Mouse (Mus musculus) megakaryocyte, adult 5-6 weeks (primary cell): ENCODE results near the gene Efhb. TPM values are rescaled to one million over a fixed set of nuclear protein-coding genes. Genes with fewer than 3 reads are reported as not detected.
A peak's percentile ranks its signal among the peaks of the same experiment; 100 is the strongest.

ENCODE experiments used
- ATAC-seq: 2 replicates; pipeline ENCODE4 v1.8.0; 2016; ENCODE audit warnings: mild to moderate bottlenecking, inconsistent platforms; ENCODE audit not compliant: poor library complexity, severe bottlenecking
- total RNA-seq, 2 experiments: library from RNA; stranded (forward) in 1 of 2; stranded (reverse) in 1 of 2; fragments of 153-499, 151-499 nt in 1 of 2; fragments of 221-1000, 200-1000 nt in 1 of 2; gene quantifications; 2 replicates each; pipeline versions ENCODE4 v1.2.3 to v1.2.4; 2015 to 2017

Efhb gene
- total RNA-seq (2015) = not detected in 2 replicates
- 0.15 TPM in 1 of 2 replicates, not detected in the other for total RNA-seq (2017)

GRCm38 (mm10) chr17:53462603-53463495 is at the start of gene Efhb:
Gene Efhb (minus strand): TSS chr17:53463321.
- ATAC-seq = peak; percentile 95

- ATAC-seq = 0 out of 2 replicates have a peak, but pooled peaks have one; percentile 49
These were observed 49.3 kb upstream of the Efhb start for GRCm38 (mm10) chr17:53512311-53512951.

- ATAC-seq = no peak
These were observed 39.8 kb upstream of the Efhb start for GRCm38 (mm10) chr17:53502966-53503365.

GRCm38 (mm10) chr17:53489007-53489378 is 25.9 kb upstream of the Efhb start:
- ATAC-seq = no peak

GRCm38 (mm10) chr17:53488291-53489006 is 25.3 kb upstream of the Efhb start:
- peak; percentile 99 for ATAC-seq

GRCm38 (mm10) chr17:53480433-53480832 is 17.3 kb upstream of the Efhb start:
- no peak for ATAC-seq

GRCm38 (mm10) chr17:53479604-53480041 is 16.5 kb upstream of the Efhb start:
- peak; percentile 43 for ATAC-seq

GRCm38 (mm10) chr17:53478858-53479603 is 15.9 kb upstream of the Efhb start, which contains the start of gene Rab5a:
Gene Rab5a (plus strand): TSS chr17:53479234.
- ATAC-seq = peak; percentile 85

- peak; percentile 21 for ATAC-seq
These were observed 15.1 kb upstream of the Efhb start for GRCm38 (mm10) chr17:53478066-53478857.

- no peak for ATAC-seq
These were observed 5.6 kb upstream of the Efhb start for GRCm38 (mm10) chr17:53468697-53469096.

GRCm38 (mm10) chr17:53465569-53465968 is 2.4 kb upstream of the Efhb start:
- ATAC-seq = peak; percentile 44; the same call in 1 of the 2 replicates

GRCm38 (mm10) chr17:53463496-53463840 is 347 bp upstream of the Efhb start:
- no peak for ATAC-seq

- ATAC-seq = no peak
These were observed 6.4 kb downstream of the Efhb start for GRCm38 (mm10) chr17:53456742-53457141.

GRCm38 (mm10) chr17:53456152-53456551 is 7.0 kb downstream of the Efhb start:
- no peak for ATAC-seq

- ATAC-seq = no peak; the same call in 1 of the 2 replicates
These were observed 60.3 kb downstream of the Efhb start for GRCm38 (mm10) chr17:53402689-53403306.

- ATAC-seq = no peak
These were observed 69.9 kb downstream of the Efhb start for GRCm38 (mm10) chr17:53393201-53393600.

- ATAC-seq = no peak
These were observed 73.6 kb downstream of the Efhb start for GRCm38 (mm10) chr17:53389507-53389906.

- ATAC-seq = no peak
These were observed 75.3 kb downstream of the Efhb start for GRCm38 (mm10) chr17:53387581-53388473.
